Mouse (Mus musculus): ENCODE results near the gene Srpr. TPM values are rescaled to one million over a fixed set of nuclear protein-coding genes. Genes with fewer than 3 reads are reported as not detected.
A peak's percentile ranks its signal among the peaks of the same experiment; 100 is the strongest.

Gene Srpr
- total RNA-seq (2021) = 10 to 100 TPM; 54.4 to 61.0 TPM

GRCm38 (mm10) chr9:35199772-35200471, at the start of gene Srpr, which contains the start of gene Tirap:
Gene Srpr, plus strand, starts transcription at chr9:35200175.
Gene Tirap, minus strand, starts transcription at chr9:35200291.
- intact Hi-C loops (cut with DNase I) = no loop called here
- peak; percentile 67 to 94 for DNase-seq (ENCODE audit: extremely low spot score in 1 of 2, low spot score in 2 of 2)

GRCm38 (mm10) chr9:35152923-35153322, 47.1 kb upstream of the Srpr start:
- DNase-seq (ENCODE audit: extremely low spot score in 1 of 2, low spot score in 2 of 2) = no peak
- intact Hi-C loops (cut with DNase I) = no loop called here

- intact Hi-C loops (cut with DNase I) = no loop called here
- peak in 1 of 2 experiments; percentile 27 for DNase-seq (ENCODE audit: extremely low spot score in 1 of 2, low spot score in 2 of 2)
These were observed 43.8 kb upstream of the Srpr start for GRCm38 (mm10) chr9:35156002-35156710.

GRCm38 (mm10) chr9:35156862-35157261, 43.1 kb upstream of the Srpr start:
- no peak for DNase-seq (ENCODE audit: extremely low spot score in 1 of 2, low spot score in 2 of 2)

GRCm38 (mm10) chr9:35158477-35158876, 41.5 kb upstream of the Srpr start:
- no peak for DNase-seq (ENCODE audit: extremely low spot score in 1 of 2, low spot score in 2 of 2)
- intact Hi-C loops (cut with DNase I) = no loop called here

More at GRCm38 (mm10) chr9:35156862-35157261, 43.1 kb upstream of the Srpr start:
- intact Hi-C loops (cut with DNase I) = no loop called here

- intact Hi-C loops (cut with DNase I) = loop anchor here (10.0 kb wide), 1 partner anchor 666 kb away; no protein-coding TSS in a partner anchor
- no peak for DNase-seq (ENCODE audit: extremely low spot score in 1 of 2, low spot score in 2 of 2)
These were observed 39.3 kb upstream of the Srpr start for GRCm38 (mm10) chr9:35160662-35161061.

- intact Hi-C loops (cut with DNase I) = loop anchor here (10.0 kb wide), 1 partner anchor 667 kb away; no protein-coding TSS in a partner anchor
These were observed 38.3 kb upstream of the Srpr start for GRCm38 (mm10) chr9:35161721-35162120.

GRCm38 (mm10) chr9:35163011-35163690, 36.8 kb upstream of the Srpr start:
- peak; percentile 40 to 45 for DNase-seq (ENCODE audit: extremely low spot score in 1 of 2, low spot score in 2 of 2)

More at GRCm38 (mm10) chr9:35161721-35162120, 38.3 kb upstream of the Srpr start:
- DNase-seq (ENCODE audit: extremely low spot score in 1 of 2, low spot score in 2 of 2) = no peak

GRCm38 (mm10) chr9:35164142-35164874, 35.7 kb upstream of the Srpr start:
- intact Hi-C loops (cut with DNase I) = loop anchor here (10.0 kb wide), 1 partner anchor 670 kb away; no protein-coding TSS in a partner anchor
- DNase-seq (ENCODE audit: extremely low spot score in 1 of 2, low spot score in 2 of 2) = no peak

More at GRCm38 (mm10) chr9:35163011-35163690, 36.8 kb upstream of the Srpr start:
- intact Hi-C loops (cut with DNase I) = loop anchor here (10.0 kb wide), 1 partner anchor 668 kb away; no protein-coding TSS in a partner anchor

GRCm38 (mm10) chr9:35166144-35166797, 33.7 kb upstream of the Srpr start:
- no peak for DNase-seq (ENCODE audit: extremely low spot score in 1 of 2, low spot score in 2 of 2)
- intact Hi-C loops (cut with DNase I) = loop anchor here (2.0 to 10.0 kb wide), 3 partner anchors 49 to 671 kb away; partner anchors contain the start of gene St3gal4

GRCm38 (mm10) chr9:35166798-35167635, 33.0 kb upstream of the Srpr start:
- intact Hi-C loops (cut with DNase I) = loop anchor here (2.0 to 10.0 kb wide), 3 partner anchors 50 to 672 kb away; partner anchors contain the start of gene St3gal4
- DNase-seq (ENCODE audit: extremely low spot score in 1 of 2, low spot score in 2 of 2) = no peak

GRCm38 (mm10) chr9:35170071-35170470, 29.9 kb upstream of the Srpr start:
- intact Hi-C loops (cut with DNase I) = no loop called here
- DNase-seq (ENCODE audit: extremely low spot score in 1 of 2, low spot score in 2 of 2) = no peak

- intact Hi-C loops (cut with DNase I) = no loop called here
- no peak for DNase-seq (ENCODE audit: extremely low spot score in 1 of 2, low spot score in 2 of 2)
These were observed 26.6 kb upstream of the Srpr start for GRCm38 (mm10) chr9:35173331-35173730.

- peak; percentile 93 to 97 for DNase-seq (ENCODE audit: extremely low spot score in 1 of 2, low spot score in 2 of 2)
- intact Hi-C loops (cut with DNase I) = no loop called here
These were observed 24.5 kb upstream of the Srpr start, which contains the start of gene Dcps for GRCm38 (mm10) chr9:35175251-35176123. Gene Dcps, minus strand, starts transcription at chr9:35176061.

- DNase-seq (ENCODE audit: extremely low spot score in 1 of 2, low spot score in 2 of 2) = no peak
- intact Hi-C loops (cut with DNase I) = no loop called here
These were observed 23.8 kb upstream of the Srpr start for GRCm38 (mm10) chr9:35176124-35176659.

GRCm38 (mm10) chr9:35182832-35183231, 17.1 kb upstream of the Srpr start:
- DNase-seq (ENCODE audit: extremely low spot score in 1 of 2, low spot score in 2 of 2) = no peak
- intact Hi-C loops (cut with DNase I) = no loop called here

All from left cerebral cortex, postnatal 10 days (tissue).